Mouse (Mus musculus): ENCODE measurements around the gene Rnf44. TPM values are rescaled to one million over a fixed set of nuclear protein-coding genes. Genes with fewer than 3 reads are reported as not detected.

Gene Rnf44
- total and polyA plus RNA-seq, 2 experiments = 5.8 to 86.1 TPM

DNA sequence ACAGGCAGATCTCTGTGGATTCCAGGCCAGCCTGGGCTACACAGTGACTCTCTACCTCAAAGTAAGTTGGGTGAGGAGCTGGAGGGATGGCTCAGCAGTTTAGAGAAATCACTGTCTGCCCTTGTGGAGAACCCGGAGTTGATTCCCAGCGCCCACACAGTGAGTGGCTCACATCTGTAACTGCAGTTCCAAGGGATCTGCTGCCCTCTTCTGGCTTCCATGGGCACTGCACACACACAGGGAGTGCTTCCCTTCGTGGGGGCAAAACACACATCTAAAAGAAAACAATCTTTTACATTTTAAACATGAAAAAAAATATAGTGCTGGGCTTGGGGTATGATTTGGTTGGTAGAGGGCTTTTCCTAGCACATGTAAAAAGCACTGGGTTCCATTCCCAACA is 29.4 kb upstream of the Rnf44 start:
- Histone ChIP-seq H3K36me3 (ENCODE audit: control insufficient read depth, insufficient read depth, low read length) (no peaks in the 10 kb centered on the region), H3K27me3 (ENCODE audit: control insufficient read depth, insufficient read depth, low read length) (no peaks in the 10 kb centered on the region), H3K27ac (replicated peaks; ENCODE audit: insufficient read depth, low read depth, low read length) (no peak overlapping the region), H3K9ac (ENCODE audit: low read depth, low read length) (no peak overlapping the region), H3K79me2 (ENCODE audit: control insufficient read depth, insufficient read depth, low read length) (no peaks in the 10 kb centered on the region), H3K4me3 (ENCODE audit: insufficient read depth, low read depth, low read length) (no peak overlapping the region), H3K4me1 (ENCODE audit: control insufficient read depth, insufficient read depth, low read length) (no peaks in the 10 kb centered on the region)
- no peak for TF ChIP-seq CTCF (IDR thresholded peaks at IDR 0.05; ENCODE audit: low read depth, low read length)
- no peak for TF ChIP-seq POLR2A (IDR thresholded peaks at IDR 0.05; ENCODE audit: extremely low read depth, insufficient read depth, low read length)
- no peak for DNase-seq (ENCODE audit: extremely low read depth, low read depth, low spot score)
- 92% methylated on average over 3 of the region's 3 CpGs for WGBS

DNA sequence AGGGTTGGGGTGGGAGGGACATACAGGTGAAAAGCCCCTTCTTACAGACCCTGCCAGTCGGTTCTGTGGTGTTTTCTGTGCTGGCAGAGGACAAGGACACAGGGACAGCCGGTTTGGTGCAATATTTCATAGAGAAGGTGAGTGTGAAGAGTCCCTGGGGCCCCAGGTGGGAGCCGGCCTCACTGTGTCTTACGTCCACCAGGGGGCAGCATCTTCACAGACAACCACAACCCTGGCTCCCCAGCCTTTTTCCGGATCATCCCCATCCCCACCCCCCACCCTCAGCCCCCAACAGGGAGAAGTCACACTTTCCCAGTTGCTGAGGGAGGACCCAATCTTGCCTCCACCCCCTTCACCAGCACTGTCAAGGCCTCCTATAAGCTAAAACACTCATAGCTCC is 23.2 kb upstream of the Rnf44 start:
- peak; percentile 11 for DNase-seq (ENCODE audit: extremely low read depth, low read depth, low spot score)
- H3K4me3 ChIP-seq (ENCODE audit: insufficient read depth, low read depth, low read length) = no peak overlapping the region
- H3K36me3 ChIP-seq (ENCODE audit: control insufficient read depth, insufficient read depth, low read length) = no peaks in the 10 kb centered on the region
- H3K27ac ChIP-seq (replicated peaks; ENCODE audit: insufficient read depth, low read depth, low read length) = no peak overlapping the region
- no peak overlapping the region for H3K9ac ChIP-seq (ENCODE audit: low read depth, low read length)
- TF ChIP-seq CTCF (IDR thresholded peaks at IDR 0.05; ENCODE audit: low read depth, low read length) (peak; percentile 85), POLR2A (IDR thresholded peaks at IDR 0.05; ENCODE audit: extremely low read depth, insufficient read depth, low read length) (no peak)
- no peaks in the 10 kb centered on the region for H3K79me2 ChIP-seq (ENCODE audit: control insufficient read depth, insufficient read depth, low read length)
- WGBS = 16% methylated on average over 5 of the region's 5 CpGs
- no peaks in the 10 kb centered on the region for H3K27me3 ChIP-seq (ENCODE audit: control insufficient read depth, insufficient read depth, low read length)
- no peaks in the 10 kb centered on the region for H3K4me1 ChIP-seq (ENCODE audit: control insufficient read depth, insufficient read depth, low read length)

- 83% methylated on average over 10 of the region's 10 CpGs for WGBS
- no peaks in the 10 kb centered on the region for H3K36me3 ChIP-seq (ENCODE audit: control insufficient read depth, insufficient read depth, low read length)
- no peaks in the 10 kb centered on the region for H3K27me3 ChIP-seq (ENCODE audit: control insufficient read depth, insufficient read depth, low read length)
- H3K4me3 ChIP-seq (ENCODE audit: insufficient read depth, low read depth, low read length) = no peak overlapping the region
- H3K79me2 ChIP-seq (ENCODE audit: control insufficient read depth, insufficient read depth, low read length) = no peaks in the 10 kb centered on the region
- H3K4me1 ChIP-seq (ENCODE audit: control insufficient read depth, insufficient read depth, low read length) = no peaks in the 10 kb centered on the region
- no peak overlapping the region for H3K9ac ChIP-seq (ENCODE audit: low read depth, low read length)
- TF ChIP-seq POLR2A (IDR thresholded peaks at IDR 0.05; ENCODE audit: extremely low read depth, insufficient read depth, low read length) (no peak), CTCF (IDR thresholded peaks at IDR 0.05; ENCODE audit: low read depth, low read length) (no peak)
- no peak for DNase-seq (ENCODE audit: extremely low read depth, low read depth, low spot score)
- no peak overlapping the region for H3K27ac ChIP-seq (replicated peaks; ENCODE audit: insufficient read depth, low read depth, low read length)
Measured at GRCm38 (mm10) chr13:54714996-54715395, 21.3 kb upstream of the Rnf44 start.

GRCm38 (mm10) chr13:54714393-54714792 is 20.7 kb upstream of the Rnf44 start:
- Histone ChIP-seq H3K27me3 (ENCODE audit: control insufficient read depth, insufficient read depth, low read length) (no peaks in the 10 kb centered on the region), H3K4me3 (ENCODE audit: insufficient read depth, low read depth, low read length) (no peak overlapping the region), H3K9ac (ENCODE audit: low read depth, low read length) (no peak overlapping the region), H3K36me3 (ENCODE audit: control insufficient read depth, insufficient read depth, low read length) (no peaks in the 10 kb centered on the region), H3K79me2 (ENCODE audit: control insufficient read depth, insufficient read depth, low read length) (no peaks in the 10 kb centered on the region), H3K27ac (replicated peaks; ENCODE audit: insufficient read depth, low read depth, low read length) (no peak overlapping the region), H3K4me1 (ENCODE audit: control insufficient read depth, insufficient read depth, low read length) (no peaks in the 10 kb centered on the region)
- no peak for DNase-seq (ENCODE audit: extremely low read depth, low read depth, low spot score)
- WGBS = 66% methylated on average over 4 of the region's 4 CpGs
- TF ChIP-seq CTCF (IDR thresholded peaks at IDR 0.05; ENCODE audit: low read depth, low read length) = no peak
- TF ChIP-seq POLR2A (IDR thresholded peaks at IDR 0.05; ENCODE audit: extremely low read depth, insufficient read depth, low read length) = no peak

DNA sequence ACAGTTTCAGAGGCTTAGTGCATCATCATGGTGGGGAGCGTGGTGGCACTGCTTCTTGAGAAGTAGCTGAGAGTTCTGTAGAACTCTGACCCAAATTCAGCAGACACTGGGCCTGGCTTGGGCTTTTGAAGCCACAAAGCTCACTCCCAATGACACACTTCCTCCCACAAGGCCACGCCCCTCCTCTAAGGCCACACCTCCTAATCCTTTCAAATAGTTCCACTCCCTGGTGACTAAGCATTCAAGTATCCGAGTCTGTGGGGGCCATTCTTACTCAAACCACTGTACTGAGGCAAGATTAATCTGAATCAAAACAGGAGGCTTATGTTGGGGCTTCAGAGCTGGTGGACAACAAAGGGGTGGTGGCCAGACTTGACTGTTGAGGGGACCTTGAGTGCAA is 17.2 kb upstream of the Rnf44 start:
- 85% methylated on average over 3 of the region's 3 CpGs for WGBS
- H3K27ac ChIP-seq (replicated peaks; ENCODE audit: insufficient read depth, low read depth, low read length) = no peak overlapping the region
- H3K27me3 ChIP-seq (ENCODE audit: control insufficient read depth, insufficient read depth, low read length) = no peaks in the 10 kb centered on the region
- no peak for TF ChIP-seq POLR2A (IDR thresholded peaks at IDR 0.05; ENCODE audit: extremely low read depth, insufficient read depth, low read length)
- TF ChIP-seq CTCF (IDR thresholded peaks at IDR 0.05; ENCODE audit: low read depth, low read length) = no peak
- no peak overlapping the region for H3K4me3 ChIP-seq (ENCODE audit: insufficient read depth, low read depth, low read length)
- H3K36me3 ChIP-seq (ENCODE audit: control insufficient read depth, insufficient read depth, low read length) = no peaks in the 10 kb centered on the region
- no peaks in the 10 kb centered on the region for H3K79me2 ChIP-seq (ENCODE audit: control insufficient read depth, insufficient read depth, low read length)
- DNase-seq (ENCODE audit: extremely low read depth, low read depth, low spot score) = no peak
- H3K9ac ChIP-seq (ENCODE audit: low read depth, low read length) = no peak overlapping the region
- H3K4me1 ChIP-seq (ENCODE audit: control insufficient read depth, insufficient read depth, low read length) = no peaks in the 10 kb centered on the region

DNA sequence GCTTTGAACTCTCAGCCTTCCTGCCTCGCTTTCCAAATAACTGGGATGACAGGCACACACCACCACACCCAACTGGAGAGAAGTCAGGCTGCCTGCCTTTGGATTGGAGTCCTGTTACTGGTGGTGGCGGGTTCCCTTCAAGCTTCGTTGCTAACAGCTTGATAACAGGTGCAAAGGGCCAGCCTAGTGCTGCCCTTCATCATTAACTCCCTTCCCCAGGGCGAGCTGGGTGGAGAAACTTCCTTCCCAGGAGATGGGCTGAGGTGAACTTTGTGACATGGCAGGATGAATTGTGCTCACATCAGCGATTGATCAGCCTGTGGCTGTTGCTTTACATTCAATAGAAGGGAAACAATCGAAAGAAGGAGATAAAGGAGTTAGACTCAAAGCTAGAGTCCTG is 11.2 kb upstream of the Rnf44 start:
- Histone ChIP-seq H3K9ac (ENCODE audit: low read depth, low read length) (no peak overlapping the region), H3K4me3 (ENCODE audit: insufficient read depth, low read depth, low read length) (no peak overlapping the region), H3K27ac (replicated peaks; ENCODE audit: insufficient read depth, low read depth, low read length) (no peak overlapping the region), H3K27me3 (ENCODE audit: control insufficient read depth, insufficient read depth, low read length) (no peaks in the 10 kb centered on the region), H3K36me3 (ENCODE audit: control insufficient read depth, insufficient read depth, low read length) (no peaks in the 10 kb centered on the region), H3K4me1 (ENCODE audit: control insufficient read depth, insufficient read depth, low read length) (peaks cover 5% of the 10 kb centered on the region), H3K79me2 (ENCODE audit: control insufficient read depth, insufficient read depth, low read length) (no peaks in the 10 kb centered on the region)
- TF ChIP-seq POLR2A (IDR thresholded peaks at IDR 0.05; ENCODE audit: extremely low read depth, insufficient read depth, low read length) (no peak), CTCF (IDR thresholded peaks at IDR 0.05; ENCODE audit: low read depth, low read length) (no peak)
- 62% methylated on average over 6 of the region's 6 CpGs for WGBS
- no peak for DNase-seq (ENCODE audit: extremely low read depth, low read depth, low spot score)
